Mouse (Mus musculus): Measurements from ENCODE around the gene Cyp4a31. TPM values are rescaled to one million over a fixed set of nuclear protein-coding genes. Genes with fewer than 3 reads are reported as not detected.
"Not testable (repeated sequence)": the region's sequence is repeated elsewhere in the genome, so short reads cannot be mapped to it uniquely, and the experiment has no call there.

Gene Cyp4a31
- polyA plus RNA-seq, 1 experiment from 2014 or later = not detected

DNA sequence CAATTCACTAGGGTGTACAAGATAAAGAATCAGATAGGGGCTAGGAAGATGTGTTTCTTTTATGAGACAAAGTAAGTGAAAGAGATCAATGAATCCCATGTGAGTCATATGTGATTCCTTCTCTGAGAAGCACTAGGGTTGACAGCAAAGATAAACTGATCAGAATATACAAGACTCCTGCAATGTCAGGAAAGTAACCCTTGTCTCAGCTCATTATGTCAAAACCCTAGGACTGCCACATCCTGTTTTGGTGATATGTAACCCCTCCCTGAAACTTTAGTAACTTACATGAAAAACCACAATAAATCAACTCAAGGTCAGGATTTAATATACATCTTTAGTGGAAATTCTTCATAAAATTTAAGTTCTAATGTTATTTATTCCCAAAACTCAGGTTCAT is 50.6 kb downstream of the Cyp4a31 start:
- Histone ChIP-seq H3K4me2 (ENCODE audit: low read length) (no peak overlapping the region), H3K27ac (ENCODE audit: low read length) (no peak overlapping the region), H3K9ac (replicated peaks; ENCODE audit: low read depth, low read length) (no peak overlapping the region), H3K4me3 (replicated peaks; ENCODE audit: low read length) (no peak overlapping the region), H3K4me1 (replicated peaks; ENCODE audit: control insufficient read depth, insufficient read depth, low read length) (no peaks in the 10 kb centered on the region), H3K9me3 (ENCODE audit: control insufficient read depth, low read length) (no peaks in the 10 kb centered on the region), H3K36me3 (ENCODE audit: control insufficient read depth, insufficient read depth) (no peaks in the 10 kb centered on the region), H3K27me3 (replicated peaks; ENCODE audit: control insufficient read depth, insufficient read depth, low read length) (no peaks in the 10 kb centered on the region)
- ATAC-seq = no peak

GRCm38 (mm10) chr4:115625560-115625959 is 62.1 kb downstream of the Cyp4a31 start:
- ATAC-seq; H3K4me1 ChIP-seq (replicated peaks; ENCODE audit: control insufficient read depth, insufficient read depth, low read length): not testable (repeated sequence)
- 98% methylated on average over 3 of the region's 3 CpGs for WGBS

More at GRCm38 (mm10) chr4:115625560-115625959, 62.1 kb downstream of the Cyp4a31 start:
- H3K4me3 ChIP-seq (replicated peaks; ENCODE audit: low read length); H3K36me3 ChIP-seq (ENCODE audit: control insufficient read depth, insufficient read depth); H3K4me2 ChIP-seq (ENCODE audit: low read length); H3K9ac ChIP-seq (replicated peaks; ENCODE audit: low read depth, low read length); H3K27me3 ChIP-seq (replicated peaks; ENCODE audit: control insufficient read depth, insufficient read depth, low read length); H3K9me3 ChIP-seq (ENCODE audit: control insufficient read depth, low read length); H3K27ac ChIP-seq (ENCODE audit: low read length): not testable (repeated sequence)

Other genes with a start within 250 kb of the Cyp4a31 start
- gene Cyp4a12b, start 152.0 kb upstream of the Cyp4a31 start, polyA plus RNA-seq (2015; fragmentation: Nextera tagmentation; extraction: Ambion mirVana) = not detected in 2 replicates
- not detected in 2 replicates for gene Cyp4a30b, start 111.0 kb upstream of the Cyp4a31 start, polyA plus RNA-seq (2015; fragmentation: Nextera tagmentation; extraction: Ambion mirVana)
- gene Cyp4a14, start 67.5 kb upstream of the Cyp4a31 start, polyA plus RNA-seq (2015; fragmentation: Nextera tagmentation; extraction: Ambion mirVana) = not detected in 2 replicates
- gene Cyp4a10, start 45.4 kb upstream of the Cyp4a31 start, polyA plus RNA-seq (2015; fragmentation: Nextera tagmentation; extraction: Ambion mirVana) = not detected in 2 replicates
- not detected in 2 replicates for gene Cyp4a32, start 37.3 kb downstream of the Cyp4a31 start, polyA plus RNA-seq (2015; fragmentation: Nextera tagmentation; extraction: Ambion mirVana)
- gene Cyp4b1, start 84.1 kb downstream of the Cyp4a31 start, polyA plus RNA-seq (2015; fragmentation: Nextera tagmentation; extraction: Ambion mirVana) = 0.41 and 0.42 TPM in 2 replicates
- 18.1 and 20.7 TPM in 2 replicates for gene Efcab14, start 174.1 kb downstream of the Cyp4a31 start, polyA plus RNA-seq (2015; fragmentation: Nextera tagmentation; extraction: Ambion mirVana)
- gene Tex38, start 217.4 kb downstream of the Cyp4a31 start, polyA plus RNA-seq (2015; fragmentation: Nextera tagmentation; extraction: Ambion mirVana) = 0.28 TPM in 1 of 2 replicates, not detected in the other
- gene Atpaf1, start 221.2 kb downstream of the Cyp4a31 start, polyA plus RNA-seq (2015; fragmentation: Nextera tagmentation; extraction: Ambion mirVana) = 35.1 and 36.8 TPM in 2 replicates

Measured in forebrain, embryonic 16.5 days (tissue).